Mouse (Mus musculus) heart, embryonic 12.5 days (tissue): ENCODE data around the gene Eapp. TPM values are rescaled to one million over a fixed set of nuclear protein-coding genes. Genes with fewer than 3 reads are reported as not detected.

ENCODE experiments used
- microRNA counts: library from miRNA; unstranded; fragments of <30 nt; microRNA quantifications from one replicate; lab custom pipeline; 2017
- microRNA-seq: library from miRNA; unstranded; fragments of <30 nt; microRNA quantifications from one replicate; pipeline ENCODE4, GENCODE M21; 2017
- polyA plus RNA-seq: library from polyadenylated mRNA; unstranded; fragments of >200 nt; fragmentation: Nextera tagmentation; extraction: Ambion mirVana; gene quantifications from 2 replicates; pipeline ENCODE4 v1.2.1, GENCODE M21; 2016

Gene Eapp
- polyA plus RNA-seq, 1 experiment from 2014 or later = 45.4 TPM

MicroRNAs encoded within 50 kb of the gene (microRNA counts, 519-probe panel; counts per million panel counts)
- not detected for microRNA mmu-miR-1892 (lab: Ali Mortazavi, UCI)

Small RNA genes within 50 kb of the gene (microRNA-seq; reads per million reads assigned to microRNA genes)
- gene Mir1892 = not detected

Other genes starting within 250 kb of the Eapp start
- gene Sptssa, start 39.3 kb downstream of the Eapp start, polyA plus RNA-seq = 121 and 124 TPM in 2 replicates
- 122 and 135 TPM in 2 replicates for gene Snx6, start 99.8 kb upstream of the Eapp start, polyA plus RNA-seq
- 405 and 431 TPM in 2 replicates for gene Cfl2, start 167.0 kb upstream of the Eapp start, polyA plus RNA-seq